Mouse (Mus musculus) CD8-positive naive resting alpha-beta T cell, adult 2 months (primary cell): Measurements from ENCODE around the gene Nectin1.

Experiments
- DNase-seq, 2 experiments: peaks; one replicate each; pipeline ENCODE4 v3.0.0; 2022; ENCODE audit warnings: low read depth in 2 of 2, low spot score in 2 of 2

Gene Nectin1

GRCm38 (mm10) chr9:43796841-43797740 is 53.3 kb downstream of the Nectin1 start:
- no peak for DNase-seq

- no peak for DNase-seq
Measured at GRCm38 (mm10) chr9:43797746-43798145, 54.0 kb downstream of the Nectin1 start.

GRCm38 (mm10) chr9:43800525-43800924 is 56.7 kb downstream of the Nectin1 start:
- DNase-seq, result no peak

- no peak for DNase-seq
Measured at GRCm38 (mm10) chr9:43801911-43802310, 58.1 kb downstream of the Nectin1 start.

- no peak for DNase-seq
Measured at GRCm38 (mm10) chr9:43807565-43807964, 63.8 kb downstream of the Nectin1 start.

GRCm38 (mm10) chr9:43808099-43808498 is 64.3 kb downstream of the Nectin1 start:
- DNase-seq, result no peak

- no peak for DNase-seq
Measured at GRCm38 (mm10) chr9:43808546-43808945, 64.8 kb downstream of the Nectin1 start.

GRCm38 (mm10) chr9:43813156-43813555 is 69.4 kb downstream of the Nectin1 start:
- no peak for DNase-seq

GRCm38 (mm10) chr9:43822206-43822605 is 78.4 kb downstream of the Nectin1 start:
- no peak for DNase-seq

- DNase-seq, result no peak
Measured at GRCm38 (mm10) chr9:43825178-43825577, 81.4 kb downstream of the Nectin1 start.

- no peak for DNase-seq
Measured at GRCm38 (mm10) chr9:43826558-43827253, 82.9 kb downstream of the Nectin1 start.

GRCm38 (mm10) chr9:43827593-43827992 is 83.8 kb downstream of the Nectin1 start:
- peak; percentile 23 to 26 for DNase-seq

- DNase-seq, result no peak
Measured at GRCm38 (mm10) chr9:43828960-43829359, 85.2 kb downstream of the Nectin1 start.

- DNase-seq, result no peak
Measured at GRCm38 (mm10) chr9:43833232-43833631, 89.4 kb downstream of the Nectin1 start.

- no peak for DNase-seq
Measured at GRCm38 (mm10) chr9:43834283-43834682, 90.5 kb downstream of the Nectin1 start.

- no peak for DNase-seq
Measured at GRCm38 (mm10) chr9:43838561-43838960, 94.8 kb downstream of the Nectin1 start.

GRCm38 (mm10) chr9:43842921-43843577 is 99.3 kb downstream of the Nectin1 start:
- DNase-seq, result no peak

- DNase-seq, result no peak
Measured at GRCm38 (mm10) chr9:43843711-43844127, 99.9 kb downstream of the Nectin1 start.

GRCm38 (mm10) chr9:43845660-43846455 is 102.1 kb downstream of the Nectin1 start:
- no peak for DNase-seq

GRCm38 (mm10) chr9:43847861-43848260 is 104.1 kb downstream of the Nectin1 start:
- DNase-seq, result no peak

GRCm38 (mm10) chr9:43850281-43850680 is 106.5 kb downstream of the Nectin1 start:
- no peak for DNase-seq
